Mouse (Mus musculus): ENCODE measurements at regions not wholly inside any gene's neighbourhood (a gene's known extent, or its start where the extent isn't known, plus 50 kb on each side); places are given as distances from the start of the nearest gene placed in this dataset.
A peak's percentile ranks its signal among the peaks of the same experiment; 100 is the strongest.
"Not testable (repeated sequence)": the region's sequence is repeated elsewhere in the genome, so short reads cannot be mapped to it uniquely, and the experiment has no call there.

DNA sequence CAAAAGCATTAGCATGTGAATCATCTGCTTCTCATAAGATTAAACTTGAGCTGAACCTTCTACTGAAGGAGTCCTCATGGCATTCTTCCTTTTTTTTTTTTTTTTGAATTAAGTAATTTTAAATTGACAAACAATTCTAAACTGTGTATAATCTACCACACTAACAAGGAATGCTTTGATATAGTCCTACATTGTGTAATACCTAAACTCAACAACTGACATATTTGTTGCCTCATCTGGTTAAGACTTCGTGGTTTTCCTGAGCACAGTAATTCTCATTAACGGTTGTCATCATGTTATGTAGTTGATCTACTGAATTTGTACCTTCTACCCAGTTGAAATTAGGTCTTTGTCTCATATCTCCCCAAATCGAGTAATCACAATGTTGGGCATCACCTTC, 83.9 kb upstream of the Hcrtr2 start:
- no peak for DNase-seq (ENCODE audit: low spot score)

DNA sequence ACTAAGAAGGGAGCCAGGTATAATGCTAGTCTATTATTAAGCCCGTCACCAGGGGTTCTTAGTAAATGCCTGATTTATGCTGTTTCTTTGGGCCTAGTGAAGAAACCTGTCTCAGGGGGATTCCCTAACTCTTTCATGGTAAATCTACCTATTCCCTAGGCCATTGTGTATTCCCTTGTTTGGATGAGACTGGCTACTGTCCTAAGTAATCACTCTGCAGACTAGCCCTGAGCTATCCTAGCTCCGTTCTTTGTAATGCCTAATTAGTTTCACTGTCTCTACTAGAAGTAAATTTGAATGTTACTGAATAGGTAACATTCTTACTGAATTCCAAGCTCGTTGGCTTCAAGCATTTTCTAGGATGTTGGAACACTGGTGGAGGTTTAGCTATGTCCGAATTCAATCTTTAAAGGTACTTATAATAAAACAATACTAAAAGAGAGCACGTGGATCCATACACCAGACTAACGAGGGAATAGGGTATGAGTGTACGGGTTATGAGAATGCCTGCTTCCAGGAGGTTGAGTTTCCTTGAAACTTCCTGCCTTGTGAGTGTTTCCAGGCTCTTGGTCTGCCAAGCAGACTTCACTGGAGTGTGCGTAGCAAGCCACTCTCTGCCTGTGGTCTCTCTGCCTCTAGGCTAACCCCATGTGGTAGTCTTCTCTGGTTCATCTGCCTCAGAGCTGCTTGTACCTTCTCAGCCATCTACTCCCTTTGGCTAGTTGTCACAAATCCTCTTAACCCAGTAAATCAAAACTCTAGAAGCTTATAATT, 78.4 kb upstream of the Hcrtr2 start:
- DNase-seq (ENCODE audit: low spot score): not testable (repeated sequence)

DNA sequence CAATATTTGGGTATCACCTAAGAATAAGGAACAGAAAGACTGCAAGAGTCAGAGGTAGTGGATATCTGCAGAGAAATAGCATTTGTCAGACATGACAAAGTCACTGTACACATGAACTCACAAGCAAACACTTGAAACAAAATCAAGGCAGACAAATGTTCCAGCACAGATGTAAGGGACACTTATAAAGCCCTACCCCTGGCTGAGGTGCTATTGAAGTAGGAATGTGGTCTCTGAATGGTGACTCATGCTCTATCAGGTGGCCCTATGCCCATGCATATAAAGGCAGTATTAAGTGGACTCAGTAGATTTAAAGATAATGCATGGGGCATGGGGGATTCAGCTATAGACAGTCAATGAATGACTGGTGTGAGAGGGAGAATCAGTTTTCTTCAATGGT, 77.2 kb upstream of the Hcrtr2 start:
- DNase-seq (ENCODE audit: low spot score): no peak

DNA sequence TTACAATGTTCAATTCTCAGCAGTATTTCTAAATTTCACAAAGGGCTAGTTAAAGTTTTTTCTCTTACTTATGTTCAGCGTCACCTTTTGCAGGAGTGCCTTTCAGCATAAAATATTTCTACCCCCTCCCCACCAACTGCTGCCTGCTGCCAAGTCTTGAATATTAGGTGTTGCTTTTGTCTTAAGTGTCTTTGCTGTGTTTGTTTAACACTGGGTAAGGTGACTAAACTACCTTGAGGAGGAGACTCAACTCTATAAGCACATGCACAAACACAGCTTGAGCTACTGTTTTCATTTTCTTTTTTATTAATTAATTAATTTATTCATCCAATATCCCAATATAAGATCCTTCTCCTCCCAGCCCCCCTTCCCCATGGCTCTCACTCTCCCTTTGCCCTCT, 70.1 kb upstream of the Hcrtr2 start:
- no peak for DNase-seq (ENCODE audit: low spot score)

DNA sequence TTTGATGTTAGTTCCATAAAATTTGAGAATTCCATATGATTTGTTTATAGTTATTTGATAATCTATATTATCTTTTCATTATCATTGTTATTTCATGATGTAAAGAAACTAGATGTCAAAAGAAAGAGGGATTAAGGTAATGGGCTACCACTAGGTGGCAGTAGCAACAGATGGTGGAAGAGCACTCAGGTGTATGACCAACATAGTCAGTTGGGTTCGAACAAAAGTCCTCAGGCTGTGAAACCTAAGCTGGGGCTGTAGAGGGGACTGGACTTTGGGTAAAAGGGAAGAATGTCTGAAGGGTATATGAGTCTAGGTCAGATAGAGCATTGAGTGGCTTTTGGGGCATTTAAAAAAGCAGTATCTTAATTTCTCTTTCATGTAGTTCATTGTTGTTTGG, 67.2 kb upstream of the Hcrtr2 start:
- peak; percentile 27 for DNase-seq (ENCODE audit: low spot score)

Data from ovary, postnatal 14 days (tissue).